Mouse (Mus musculus) frontal cortex, postnatal 25 days (tissue): ENCODE data around the gene Med7.
A peak's percentile ranks its signal among the peaks of the same experiment; 100 is the strongest.
"Not testable (repeated sequence)": the region's sequence is repeated elsewhere in the genome, so short reads cannot be mapped to it uniquely, and the experiment has no call there.

Experiments used
- DNase-seq, 2 experiments: peaks; one replicate each; pipeline ENCODE4 v3.0.0; 2022; ENCODE audit warnings: low spot score in 2 of 2

Med7 gene

GRCm38 (mm10) chr11:46436760-46437458, at the start of gene Med7:
Med7 (plus strand) TSS chr11:46436925.
- peak; percentile 85 to 89 for DNase-seq

GRCm38 (mm10) chr11:46387061-46387460, 49.7 kb upstream of the Med7 start:
- no peak for DNase-seq

DNA sequence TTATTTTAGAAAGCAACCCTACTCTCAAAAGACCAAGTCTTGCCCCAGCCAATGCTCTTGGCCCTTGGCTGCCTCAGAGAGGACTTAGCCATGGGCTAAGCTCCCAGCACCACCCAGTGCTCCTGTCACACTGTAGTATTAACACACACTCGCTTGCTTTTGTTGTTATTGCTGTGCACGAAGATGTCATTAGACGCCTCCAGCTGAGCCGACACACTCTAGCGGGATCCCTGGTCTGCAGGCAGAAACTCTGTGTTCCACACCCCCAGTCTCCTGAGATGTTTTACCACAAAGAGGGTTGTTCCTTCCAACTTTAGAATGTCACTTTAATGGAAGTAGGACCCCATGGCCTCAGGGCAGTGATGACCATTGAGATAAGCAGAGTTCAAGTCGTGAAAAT, 48.3 kb upstream of the Med7 start:
- no peak for DNase-seq

DNA sequence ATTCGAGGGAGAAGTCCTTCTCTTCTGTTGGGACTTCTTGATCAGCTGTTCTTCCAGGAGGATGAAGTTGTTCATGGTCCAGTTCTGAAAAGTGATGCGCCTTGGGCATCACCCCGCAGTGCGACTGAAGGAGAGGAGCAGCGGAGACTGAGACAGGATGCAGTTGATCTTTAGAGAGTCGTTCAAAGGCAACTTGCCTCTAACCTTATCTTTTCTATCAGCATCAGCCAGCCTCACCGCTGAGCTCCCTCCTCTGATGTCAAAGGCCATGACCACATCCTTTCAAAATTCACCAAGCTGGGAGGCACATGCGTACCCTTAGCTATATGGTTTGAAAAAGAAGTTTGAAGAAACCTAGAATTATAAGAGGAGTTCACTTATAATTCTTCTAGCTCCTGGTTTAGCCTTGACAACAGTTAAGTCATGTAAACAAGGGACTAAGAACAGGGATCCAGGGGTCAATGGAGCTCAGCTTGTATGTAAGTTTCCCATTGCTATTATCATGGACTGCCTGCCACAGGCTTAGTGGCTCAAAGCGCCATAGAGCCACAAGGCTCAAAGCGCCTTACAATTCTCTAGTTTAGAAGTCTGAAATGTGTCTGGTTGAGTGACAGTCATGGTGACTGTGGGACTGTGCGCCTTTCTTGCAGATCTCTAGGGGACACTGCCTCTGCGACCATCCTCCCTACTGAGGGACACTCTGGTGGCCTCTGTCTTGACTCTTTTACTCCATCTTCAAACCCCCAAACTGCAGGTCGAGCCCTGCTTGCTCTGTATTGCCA, 47.2 kb upstream of the Med7 start, which contains the start of gene Itk:
Gene Itk (minus strand): TSS at position 180 of the 782 bp plus-strand sequence.
- no peak for DNase-seq

DNA sequence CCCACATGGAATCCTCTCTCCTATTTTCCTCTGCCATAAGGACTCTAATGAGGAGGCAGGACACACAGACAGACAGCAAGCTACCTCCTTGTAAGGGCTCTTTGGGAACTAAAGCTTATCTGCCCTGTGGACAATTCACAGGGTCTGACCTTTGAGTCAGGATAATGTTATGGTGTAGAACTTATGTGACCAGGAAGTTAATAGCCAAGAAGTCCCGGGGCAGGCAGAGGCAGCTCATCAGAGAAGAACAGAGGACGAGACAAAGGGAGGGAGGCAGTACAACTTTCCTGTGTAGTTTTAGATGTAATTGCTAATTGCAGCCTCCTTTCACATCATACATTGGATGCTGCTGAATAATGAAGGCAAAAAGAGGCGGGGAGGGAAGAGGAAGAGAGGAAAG, 46.1 kb upstream of the Med7 start:
- no peak for DNase-seq

DNA sequence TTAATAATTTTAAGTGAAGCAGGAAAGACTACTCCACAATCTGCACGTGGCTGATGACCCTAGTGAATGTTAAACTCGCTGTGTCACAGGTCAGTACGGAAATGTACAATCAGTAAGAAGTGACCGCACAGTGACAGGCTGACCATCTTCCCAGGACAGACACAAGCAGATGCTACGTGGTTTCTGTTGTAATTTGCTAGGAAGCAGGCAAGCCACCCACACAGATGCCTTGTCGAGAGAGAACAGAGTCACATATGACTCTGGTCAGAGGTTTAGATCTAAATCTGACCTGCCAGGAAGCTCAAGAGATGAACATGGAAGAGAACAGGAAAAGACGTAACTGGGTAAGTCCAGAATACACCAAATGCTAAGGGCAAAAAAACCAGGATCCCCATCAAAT, 43.8 kb upstream of the Med7 start:
- DNase-seq = no peak

DNA sequence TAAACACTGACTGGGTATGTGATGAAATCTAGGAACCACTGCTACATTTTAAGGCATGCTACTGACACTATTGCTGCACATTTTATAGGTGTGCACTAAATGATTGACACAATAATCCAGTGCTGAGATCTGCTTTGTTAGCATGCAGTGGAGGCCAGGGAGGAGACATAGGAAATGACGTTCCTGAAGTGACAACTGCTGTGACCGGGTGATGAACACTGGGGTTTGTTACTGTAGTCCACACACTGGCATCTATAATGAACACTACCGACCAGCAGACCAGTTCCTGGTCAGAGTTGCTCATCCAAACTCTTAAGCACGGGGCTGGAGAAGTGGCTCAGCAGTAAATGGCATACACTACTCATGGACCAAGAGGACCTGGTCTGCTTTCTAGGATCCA, 43.3 kb upstream of the Med7 start:
- no peak for DNase-seq

DNA sequence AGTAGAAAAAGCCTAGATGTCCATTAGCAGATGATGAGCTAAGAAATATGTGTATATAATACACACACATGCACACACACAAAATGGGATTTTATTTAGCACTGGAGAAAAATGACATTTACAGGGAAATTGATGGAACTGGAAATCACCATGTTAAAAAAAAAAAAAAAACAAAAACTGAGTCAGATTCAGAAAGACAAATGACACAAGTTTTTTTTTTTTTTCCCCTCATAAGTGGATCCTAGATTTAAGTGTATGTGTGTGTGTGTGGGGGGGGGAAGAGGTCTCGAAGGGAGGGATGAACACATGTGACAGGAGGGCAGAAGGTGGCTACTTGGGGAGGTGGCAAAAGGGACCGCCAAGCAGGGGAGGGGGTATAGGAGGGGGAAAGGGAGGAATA, 41.6 kb upstream of the Med7 start:
- no peak for DNase-seq

DNA sequence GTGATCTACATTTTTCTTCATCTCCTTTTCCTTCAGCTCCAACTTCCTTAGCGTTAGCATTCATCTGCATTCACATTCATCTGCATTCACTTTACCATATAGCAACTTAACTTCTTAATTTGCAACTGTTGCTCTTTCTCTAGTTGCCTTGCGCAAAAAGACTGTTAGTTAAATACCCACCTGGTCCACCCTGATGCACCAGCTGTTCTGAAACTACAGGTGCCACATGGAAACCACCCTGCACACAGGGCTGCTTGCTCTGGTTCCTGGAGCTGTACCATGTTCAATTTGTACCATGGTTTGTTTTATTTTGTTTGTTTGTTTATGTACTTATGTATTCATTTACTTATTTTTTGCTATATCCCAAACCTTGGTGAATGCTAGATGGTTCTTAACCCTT, 41.0 kb upstream of the Med7 start:
- no peak for DNase-seq

DNA sequence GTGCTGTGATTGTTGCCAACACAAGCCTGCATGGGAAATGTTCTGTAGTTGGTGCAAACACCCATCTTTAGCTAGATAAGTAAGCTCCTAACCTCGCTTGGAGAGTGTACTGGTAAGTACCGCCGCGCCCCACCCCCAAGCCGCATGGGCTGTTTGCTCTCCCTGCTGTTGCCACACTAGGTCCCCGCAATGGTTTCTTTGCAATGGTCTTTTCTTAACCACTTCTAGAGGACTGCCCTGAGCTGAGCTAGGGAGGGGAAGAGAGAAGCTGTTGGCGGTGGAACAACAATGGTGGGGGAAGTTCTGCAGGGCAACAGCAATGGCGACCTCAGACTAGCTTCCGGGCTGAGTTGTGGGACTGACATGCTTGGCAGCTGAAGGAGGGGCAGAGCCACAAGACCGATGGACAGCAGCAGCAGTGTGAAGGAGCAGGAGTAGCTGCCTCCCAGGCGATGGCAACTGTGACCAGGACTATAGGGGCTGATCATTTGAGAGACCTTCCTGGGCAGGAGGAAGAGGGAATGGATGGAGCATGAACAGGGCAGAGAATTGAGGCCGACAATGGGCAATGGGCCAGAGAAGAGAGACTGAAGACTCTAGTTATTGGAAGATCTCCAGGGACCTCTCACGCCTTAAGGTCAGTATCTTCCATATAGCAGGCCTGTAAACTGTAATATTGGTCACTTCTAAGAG, 40.4 kb upstream of the Med7 start, which contains the start of gene Fam71b:
Gene Fam71b (plus strand): TSS at position 393 of the 693 bp plus-strand sequence.
- no peak for DNase-seq

DNA sequence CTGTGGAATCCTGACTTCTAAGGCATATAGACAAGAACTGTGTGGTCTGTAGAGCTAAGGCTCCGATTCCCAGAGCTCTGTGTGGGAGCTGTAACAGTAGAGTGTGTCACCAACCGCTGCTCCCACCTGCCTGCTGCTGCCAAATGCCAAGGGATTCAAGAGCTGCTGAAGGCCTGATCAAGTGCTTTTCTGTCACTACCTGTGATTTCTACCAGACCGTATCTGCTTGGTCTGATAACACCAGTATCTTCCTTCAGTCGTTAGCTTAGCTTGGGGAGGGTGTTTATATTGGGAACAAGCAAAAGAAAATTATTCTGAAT, 39.9 kb upstream of the Med7 start:
- no peak for DNase-seq

DNA sequence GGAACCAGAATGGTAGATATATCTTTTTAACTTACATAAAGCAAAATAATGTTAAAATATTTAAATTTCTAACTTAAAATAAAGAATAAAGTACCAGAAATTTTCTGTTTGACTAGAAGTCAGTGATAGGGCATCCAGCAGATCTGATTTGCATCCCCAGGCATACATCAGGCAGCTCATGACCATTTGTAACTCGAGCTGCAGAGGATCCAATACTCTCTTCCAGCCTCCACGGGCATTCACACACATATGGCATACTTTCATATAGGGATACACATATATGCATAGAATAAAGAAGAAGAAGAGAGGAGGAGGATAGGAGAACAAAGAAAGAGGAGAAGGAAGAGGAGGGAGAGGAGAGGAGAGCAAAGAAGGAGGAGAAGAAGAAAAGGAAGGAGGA, 38.8 kb upstream of the Med7 start:
- no peak for DNase-seq

DNA sequence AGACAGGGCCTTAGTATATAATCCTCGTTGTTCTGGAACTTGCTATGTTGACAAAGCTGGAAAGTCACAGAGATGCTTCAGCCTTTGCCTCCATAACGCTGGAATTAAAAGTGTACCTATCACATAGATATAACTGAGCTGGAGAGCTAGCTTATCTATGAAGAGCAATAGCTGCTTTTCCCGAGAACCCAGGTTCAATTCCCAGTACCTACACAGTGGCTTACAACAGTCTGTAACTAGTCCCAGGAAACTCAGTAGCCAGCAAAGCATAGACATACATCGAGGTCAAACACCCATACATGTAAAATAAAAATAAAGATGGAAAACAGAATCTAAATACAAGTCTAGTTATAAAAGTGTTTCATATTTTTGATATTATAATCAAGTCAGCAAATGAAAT, 38.3 kb upstream of the Med7 start:
- DNase-seq = no peak

DNA sequence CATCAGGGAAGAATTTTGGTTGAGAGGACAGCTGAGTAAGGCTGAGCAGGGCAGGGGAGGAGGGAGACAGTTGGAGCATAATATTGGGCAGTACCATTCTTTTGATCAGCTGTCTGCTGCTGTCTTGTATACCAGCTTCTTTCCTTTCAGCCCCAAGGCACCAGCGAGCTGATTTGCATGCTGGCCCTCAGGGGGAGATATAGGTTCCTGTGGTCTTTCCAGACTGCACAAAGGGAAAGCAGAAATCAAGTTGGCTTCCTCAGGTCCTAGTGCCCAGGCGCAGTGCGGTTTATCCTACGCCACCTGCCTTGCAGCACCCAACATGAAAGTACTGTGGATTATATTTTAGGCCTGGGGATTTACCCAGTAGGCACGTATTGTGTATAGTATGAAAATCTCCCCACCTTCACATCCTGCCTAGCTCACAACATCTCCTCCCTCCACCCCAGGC, 37.8 kb upstream of the Med7 start:
- DNase-seq = no peak

- DNase-seq = no peak
These were observed 35.2 kb upstream of the Med7 start for GRCm38 (mm10) chr11:46401555-46401954.

- DNase-seq = no peak
These were observed 31.7 kb upstream of the Med7 start for GRCm38 (mm10) chr11:46404986-46405385.

DNA sequence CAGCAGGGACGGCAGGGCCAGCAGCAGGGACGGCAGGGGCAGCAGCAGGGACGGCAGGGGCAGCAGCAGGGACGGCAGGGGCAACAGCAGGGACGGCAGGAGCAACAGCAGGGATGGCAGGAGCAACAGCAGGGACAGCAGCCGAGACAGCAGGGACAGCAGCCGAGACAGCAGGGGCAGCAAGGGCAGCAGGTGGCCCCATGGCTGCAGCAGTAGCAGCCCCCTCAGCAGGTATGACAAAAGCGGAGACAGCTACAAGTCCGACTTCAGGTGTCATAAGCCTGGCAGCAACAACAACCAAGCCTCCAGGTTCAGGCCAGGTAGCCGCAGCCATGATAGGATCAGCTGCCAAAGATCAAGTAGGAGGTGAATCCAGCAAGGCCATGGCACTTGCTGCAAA, 30.0 kb upstream of the Med7 start:
- no peak for DNase-seq

DNA sequence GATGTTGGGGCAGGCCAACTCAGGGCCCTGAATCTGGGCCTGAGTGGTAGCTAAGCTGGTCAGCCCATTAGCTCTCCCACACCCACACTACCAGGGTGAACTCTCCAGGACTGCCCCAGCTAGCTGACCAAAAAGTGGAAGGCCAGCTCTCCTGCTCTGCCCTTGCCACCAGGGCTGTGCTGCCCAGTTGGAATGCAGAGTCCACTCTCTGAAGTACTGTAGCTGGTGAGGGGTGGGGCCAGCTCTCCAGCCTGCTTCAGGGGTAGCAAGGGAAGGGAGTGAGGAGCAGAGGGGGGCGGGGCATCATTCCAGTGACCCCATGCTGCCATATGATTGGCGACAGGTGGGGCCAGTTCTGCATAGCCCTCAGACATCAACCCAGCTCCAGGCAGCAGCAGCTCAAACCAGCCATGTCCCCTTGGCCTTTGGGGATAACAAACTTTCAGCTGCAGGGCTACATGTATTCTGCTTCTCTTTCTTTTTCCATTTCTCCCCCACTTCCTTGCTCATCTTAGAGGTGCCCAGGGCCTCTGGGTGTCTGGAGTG, 26.6 kb upstream of the Med7 start:
- no peak for DNase-seq

- DNase-seq = no peak
These were observed 18.3 kb upstream of the Med7 start for GRCm38 (mm10) chr11:46418438-46418837.

GRCm38 (mm10) chr11:46418860-46419259, 17.9 kb upstream of the Med7 start:
- no peak for DNase-seq

GRCm38 (mm10) chr11:46421086-46421888, 15.4 kb upstream of the Med7 start:
- no peak for DNase-seq

DNA sequence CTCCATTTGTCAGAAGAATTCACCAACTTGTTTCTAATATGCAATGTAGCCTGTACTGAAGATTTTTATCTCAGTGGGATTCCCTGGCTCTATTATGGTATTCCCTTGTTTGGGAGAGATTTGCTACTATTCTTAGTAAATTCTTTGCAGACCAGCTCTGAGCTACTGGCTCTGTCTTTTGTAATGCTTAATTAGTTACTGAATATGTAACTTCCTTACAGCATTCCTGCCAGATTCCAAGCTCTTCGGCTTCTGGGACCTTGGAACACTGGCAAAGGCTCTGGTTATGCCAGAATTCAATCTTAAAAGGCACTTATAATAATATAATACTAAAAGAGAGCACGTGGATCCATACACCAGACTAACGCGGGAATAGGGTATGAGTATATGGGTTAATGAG, 8.6 kb upstream of the Med7 start:
- not testable (repeated sequence) for DNase-seq
